Mouse (Mus musculus): Measurements from ENCODE around the gene Alk.

GRCm38 (mm10) chr17:71948687-71949086 is 655.7 kb downstream of the Alk start:
- no peak for TF ChIP-seq CTCF (IDR thresholded peaks at IDR 0.05; ENCODE audit: borderline replicate concordance, insufficient read depth, low read length)
- TF ChIP-seq POLR2A (IDR thresholded peaks at IDR 0.05; ENCODE audit: low read depth, low read length), result no peak
